Mouse (Mus musculus): Measurements from ENCODE around the gene Myrf. TPM values are rescaled to one million over a fixed set of nuclear protein-coding genes. Genes with fewer than 3 reads are reported as not detected.

The Myrf gene
- polyA plus RNA-seq, 2 experiments = 3.5 to 6.4 TPM

DNA sequence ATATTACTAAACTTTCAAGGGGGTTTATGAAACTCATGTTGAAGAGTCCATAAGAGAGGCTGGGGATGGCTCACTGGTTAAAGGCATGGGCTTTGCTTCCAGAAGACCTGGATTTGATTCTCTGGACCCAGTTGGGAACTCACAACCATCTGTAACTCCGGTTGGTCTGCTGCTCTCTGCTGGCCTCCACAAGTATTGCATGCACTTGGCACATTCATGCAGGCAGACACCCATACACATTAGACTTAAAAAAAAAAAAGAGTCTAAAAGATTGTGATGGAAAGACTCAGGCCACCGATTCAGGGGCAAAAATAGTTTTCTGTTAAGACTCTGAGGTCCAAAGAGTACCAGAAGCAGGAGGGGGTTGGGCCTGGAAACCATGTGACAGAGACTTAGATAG, 49.8 kb downstream of the Myrf start:
- H3K4me2 ChIP-seq (ENCODE audit: low read depth) = no peak overlapping the region
- no peak overlapping the region for H3K9ac ChIP-seq (replicated peaks)
- H3K27me3 ChIP-seq (ENCODE audit: control insufficient read depth, insufficient read depth, low read length) = no peaks in the 10 kb centered on the region
- H3K4me3 ChIP-seq (ENCODE audit: insufficient read depth in 1 of 2, low read depth in 2 of 2, low read length in 2 of 2) = no peak overlapping the region
- peak in 1 of 3 experiments; percentile 60 for DNase-seq (ENCODE audit: low read depth in 3 of 3, low spot score in 3 of 3)
- H3K4me1 ChIP-seq (replicated peaks; ENCODE audit: control insufficient read depth in 2 of 2, insufficient read depth in 2 of 2, low read length in 1 of 2) = peaks cover 0 to 6% of the 10 kb centered on the region in 2 experiments; a peak in 2 of 4 replicates
- H3K9me3 ChIP-seq (ENCODE audit: control insufficient read depth, low read length) = no peaks in the 10 kb centered on the region
- WGBS (ENCODE audit: insufficient replicate concordance) = 30% methylated on average over 2 of the region's 2 CpGs
- H3K27ac ChIP-seq = no peak overlapping the region
- no peak for ATAC-seq (ENCODE audit: insufficient read depth)
- TF ChIP-seq EP300 (IDR thresholded peaks at IDR 0.05; ENCODE audit: low read depth) (no peak), CTCF (IDR thresholded peaks at IDR 0.05; ENCODE audit: low read depth) (peak; percentile 87)
- H3K36me3 ChIP-seq (replicated peaks; ENCODE audit: control insufficient read depth, insufficient read depth, low read depth) = peaks cover 72% of the 10 kb centered on the region

DNA sequence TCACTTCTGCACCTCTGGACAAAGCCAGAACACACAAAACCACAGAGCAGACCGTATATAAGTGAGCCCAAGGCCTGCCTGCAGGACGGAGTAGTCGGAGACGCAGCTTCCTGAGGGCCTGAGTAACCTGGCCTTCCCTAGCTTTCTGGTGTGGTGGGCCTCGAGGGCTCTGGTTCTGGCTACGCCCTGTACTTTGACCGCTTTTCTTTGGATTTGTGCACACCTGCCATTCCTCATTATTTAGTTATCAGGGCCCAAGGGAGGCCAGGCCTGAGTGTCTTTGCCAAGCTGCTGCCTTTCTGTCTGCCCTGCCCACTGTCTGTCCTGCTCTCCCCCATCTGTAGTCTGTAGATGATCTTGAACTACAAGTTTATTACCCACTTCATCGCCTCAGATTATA, 50.6 kb downstream of the Myrf start:
- Histone ChIP-seq H3K4me1 (replicated peaks; ENCODE audit: control insufficient read depth in 2 of 2, insufficient read depth in 2 of 2, low read length in 1 of 2) (peaks cover 0 to 6% of the 10 kb centered on the region in 2 experiments; a peak in 2 of 4 replicates), H3K4me3 (ENCODE audit: insufficient read depth in 1 of 2, low read depth in 2 of 2, low read length in 2 of 2) (no peak overlapping the region), H3K9me3 (ENCODE audit: control insufficient read depth, low read length) (no peaks in the 10 kb centered on the region), H3K27ac (no peak overlapping the region), H3K27me3 (ENCODE audit: control insufficient read depth, insufficient read depth, low read length) (no peaks in the 10 kb centered on the region), H3K9ac (replicated peaks) (no peak overlapping the region), H3K4me2 (ENCODE audit: low read depth) (no peak overlapping the region), H3K36me3 (replicated peaks; ENCODE audit: control insufficient read depth, insufficient read depth, low read depth) (peaks cover 73% of the 10 kb centered on the region)
- DNase-seq (ENCODE audit: low read depth in 3 of 3, low spot score in 3 of 3) = no peak
- TF ChIP-seq CTCF (IDR thresholded peaks at IDR 0.05; ENCODE audit: low read depth) (no peak), EP300 (IDR thresholded peaks at IDR 0.05; ENCODE audit: low read depth) (no peak)
- WGBS (ENCODE audit: insufficient replicate concordance) = 87% methylated on average over 8 of the region's 8 CpGs
- ATAC-seq (ENCODE audit: insufficient read depth) = no peak

DNA sequence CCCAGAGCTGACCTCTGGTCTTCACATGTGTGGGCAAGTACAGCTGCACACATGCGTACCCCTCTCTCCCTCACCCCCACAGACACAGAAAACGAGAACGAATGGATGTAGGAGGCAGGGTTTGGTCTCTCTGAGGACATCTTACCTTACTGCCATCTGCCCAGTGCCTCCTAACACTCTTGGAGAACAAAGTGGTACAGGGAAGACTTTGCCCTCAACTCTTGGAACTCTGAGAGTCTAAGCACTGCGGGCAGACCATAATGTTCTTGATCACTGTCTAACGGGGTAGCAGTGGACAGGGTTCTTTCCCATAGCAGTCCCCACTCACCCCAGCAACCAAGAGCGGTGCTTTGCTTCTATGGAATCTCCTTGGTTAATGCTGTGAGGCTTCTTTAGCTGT, 51.5 kb downstream of the Myrf start:
- Histone ChIP-seq H3K9ac (replicated peaks) (no peak overlapping the region), H3K4me1 (replicated peaks; ENCODE audit: control insufficient read depth in 2 of 2, insufficient read depth in 2 of 2, low read length in 1 of 2) (peaks cover 0 to 15% of the 10 kb centered on the region in 2 experiments; a peak in 3 of 4 replicates), H3K36me3 (replicated peaks; ENCODE audit: control insufficient read depth, insufficient read depth, low read depth) (peaks cover 64% of the 10 kb centered on the region), H3K4me3 (ENCODE audit: insufficient read depth in 1 of 2, low read depth in 2 of 2, low read length in 2 of 2) (no peak overlapping the region), H3K27me3 (ENCODE audit: control insufficient read depth, insufficient read depth, low read length) (no peaks in the 10 kb centered on the region), H3K9me3 (ENCODE audit: control insufficient read depth, low read length) (no peaks in the 10 kb centered on the region), H3K27ac (no peak overlapping the region), H3K4me2 (ENCODE audit: low read depth) (no peak overlapping the region)
- WGBS (ENCODE audit: insufficient replicate concordance) = 88% methylated on average over 6 of the region's 6 CpGs
- ATAC-seq (ENCODE audit: insufficient read depth) (no peak), DNase-seq (ENCODE audit: low read depth in 3 of 3, low spot score in 3 of 3) (no peak)
- TF ChIP-seq CTCF (IDR thresholded peaks at IDR 0.05; ENCODE audit: low read depth) = no peak
- TF ChIP-seq EP300 (IDR thresholded peaks at IDR 0.05; ENCODE audit: low read depth) = no peak

DNA sequence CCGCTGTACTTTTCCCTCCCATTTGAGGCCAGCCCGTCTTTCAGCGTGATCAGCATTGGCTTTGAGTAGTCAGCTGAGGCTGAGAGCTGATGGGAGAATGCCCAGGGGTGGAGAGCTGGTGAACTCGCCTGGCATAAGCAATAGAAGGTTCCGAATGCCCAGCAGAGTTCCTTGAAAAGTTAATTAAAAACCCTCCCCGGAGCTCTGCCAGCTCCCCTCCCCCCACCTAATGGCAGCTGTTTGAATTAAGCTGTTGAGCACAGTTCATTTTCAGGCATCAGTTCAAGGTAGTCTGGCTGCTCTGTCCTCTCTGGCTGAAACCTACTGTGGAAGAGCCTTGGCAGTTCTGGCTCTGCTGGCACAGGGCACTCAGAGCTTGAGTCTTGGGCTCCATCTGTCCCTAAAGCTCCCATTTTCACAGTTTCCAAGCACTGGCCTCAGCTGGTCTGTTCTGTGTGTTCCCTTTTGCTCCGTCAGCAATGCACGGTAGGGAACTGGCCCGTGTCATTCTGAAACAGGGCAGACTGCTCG, 52.2 kb downstream of the Myrf start:
- no peak for DNase-seq (ENCODE audit: low read depth in 3 of 3, low spot score in 3 of 3)
- Histone ChIP-seq H3K36me3 (replicated peaks; ENCODE audit: control insufficient read depth, insufficient read depth, low read depth) (peaks cover 61% of the 10 kb centered on the region), H3K4me2 (ENCODE audit: low read depth) (no peak overlapping the region), H3K27ac (no peak overlapping the region), H3K4me3 (ENCODE audit: insufficient read depth in 1 of 2, low read depth in 2 of 2, low read length in 2 of 2) (no peak overlapping the region), H3K9ac (replicated peaks) (no peak overlapping the region), H3K4me1 (replicated peaks; ENCODE audit: control insufficient read depth in 2 of 2, insufficient read depth in 2 of 2, low read length in 1 of 2) (peaks cover 0 to 17% of the 10 kb centered on the region in 2 experiments; a peak in 3 of 4 replicates), H3K9me3 (ENCODE audit: control insufficient read depth, low read length) (no peaks in the 10 kb centered on the region), H3K27me3 (ENCODE audit: control insufficient read depth, insufficient read depth, low read length) (no peaks in the 10 kb centered on the region)
- 86% methylated on average over 10 of the region's 10 CpGs for WGBS (ENCODE audit: insufficient replicate concordance)
- TF ChIP-seq EP300 (IDR thresholded peaks at IDR 0.05; ENCODE audit: low read depth) (no peak), CTCF (IDR thresholded peaks at IDR 0.05; ENCODE audit: low read depth) (no peak)
- no peak for ATAC-seq (ENCODE audit: insufficient read depth)

DNA sequence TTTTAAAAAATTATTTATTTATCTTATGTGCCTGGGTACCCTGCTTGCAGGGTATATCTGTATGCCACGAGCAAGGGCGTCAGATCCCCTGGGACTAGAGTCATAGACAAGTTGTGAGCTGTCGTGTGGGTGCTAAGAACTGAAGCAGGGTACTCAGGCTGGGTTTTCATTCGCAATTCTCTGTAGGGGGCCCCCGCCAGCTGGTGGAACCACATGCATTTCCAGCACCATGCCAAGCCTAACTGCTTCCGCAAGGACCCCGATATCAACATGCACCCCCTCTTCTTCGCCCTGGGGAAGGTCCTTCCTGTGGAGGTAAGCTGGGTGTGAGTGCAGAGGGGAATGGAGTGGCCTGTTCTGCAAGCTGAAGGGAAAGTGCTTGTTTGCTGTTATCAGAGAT, 54.0 kb downstream of the Myrf start:
- Histone ChIP-seq H3K4me3 (ENCODE audit: insufficient read depth in 1 of 2, low read depth in 2 of 2, low read length in 2 of 2) (no peak overlapping the region), H3K4me1 (replicated peaks; ENCODE audit: control insufficient read depth in 2 of 2, insufficient read depth in 2 of 2, low read length in 1 of 2) (peaks cover 5 to 24% of the 10 kb centered on the region in 2 experiments; a peak in 3 of 4 replicates), H3K4me2 (ENCODE audit: low read depth) (no peak overlapping the region), H3K27me3 (ENCODE audit: control insufficient read depth, insufficient read depth, low read length) (no peaks in the 10 kb centered on the region), H3K36me3 (replicated peaks; ENCODE audit: control insufficient read depth, insufficient read depth, low read depth) (peaks cover 47% of the 10 kb centered on the region), H3K9ac (replicated peaks) (no peak overlapping the region), H3K27ac (no peak overlapping the region), H3K9me3 (ENCODE audit: control insufficient read depth, low read length) (no peaks in the 10 kb centered on the region)
- 87% methylated on average over 8 of the region's 8 CpGs for WGBS (ENCODE audit: insufficient replicate concordance)
- no peak for DNase-seq (ENCODE audit: low read depth in 3 of 3, low spot score in 3 of 3)
- ATAC-seq (ENCODE audit: insufficient read depth) = no peak
- no peak for TF ChIP-seq EP300 (IDR thresholded peaks at IDR 0.05; ENCODE audit: low read depth)
- TF ChIP-seq CTCF (IDR thresholded peaks at IDR 0.05; ENCODE audit: low read depth) = no peak
